Mouse (Mus musculus): Measurements from ENCODE around the gene Ankrd40.

GRCm38 (mm10) chr11:94321931-94322400 is 5.8 kb upstream of the Ankrd40 start, which contains the start of gene Luc7l3:
- TF ChIP-seq CTCF (IDR thresholded peaks at IDR 0.05; ENCODE audit: low read depth) (no peak), EP300 (IDR thresholded peaks at IDR 0.05; ENCODE audit: low read depth) (0 out of 2 replicates have a peak, but pooled peaks have one; percentile 0)
